Mouse (Mus musculus) layer of hippocampus, postnatal 10 days (tissue): Measurements from ENCODE around the gene Tcf12. TPM values are rescaled to one million over a fixed set of nuclear protein-coding genes. Genes with fewer than 3 reads are reported as not detected.

Experiments
- DNase-seq, 2 experiments: peaks; one replicate each; pipeline ENCODE4 v3.0.0; 2021; ENCODE audit warnings: low spot score in 2 of 2
- long read RNA-seq: library from polyadenylated mRNA; stranded (forward); transcript quantifications from one replicate; pipeline ENCODE4 v2.0.0, GENCODE M21; 2023
- total RNA-seq, 2 experiments: library from RNA; stranded (reverse); gene quantifications; 2 replicates each; pipeline ENCODE4 v1.2.3; 2021

Gene Tcf12
- total RNA-seq, result 10 to 100 TPM; 57.4 to 64.2 TPM
- long read RNA-seq, full-length matches to known transcripts, result 5 of 19 reads
- long read RNA-seq, partial matches to known transcripts, result 4 of 19 reads
- long read RNA-seq, other reads (novel, unspliced or antisense), result 10 of 19 reads

- DNase-seq, result peak; percentile 84 to 88
Measured at GRCm38 (mm10) chr9:72111622-72112550, at the start of gene Tcf12. Tcf12 (minus strand) TSS chr9:72111871.

GRCm38 (mm10) chr9:72158392-72158791 lies 46.7 kb upstream of the Tcf12 start:
- no peak for DNase-seq

- DNase-seq, result no peak
Measured at GRCm38 (mm10) chr9:72157091-72157490, 45.4 kb upstream of the Tcf12 start.

- DNase-seq, result peak in 1 of 2 experiments; percentile 13
Measured at GRCm38 (mm10) chr9:72155250-72156138, 43.8 kb upstream of the Tcf12 start.

GRCm38 (mm10) chr9:72144148-72144547 lies 32.5 kb upstream of the Tcf12 start:
- no peak for DNase-seq

GRCm38 (mm10) chr9:72137899-72138298 lies 26.2 kb upstream of the Tcf12 start:
- no peak for DNase-seq

- no peak for DNase-seq
Measured at GRCm38 (mm10) chr9:72133772-72134245, 22.1 kb upstream of the Tcf12 start.

- DNase-seq, result peak; percentile 88 to 91
Measured at GRCm38 (mm10) chr9:72133089-72133771, 21.6 kb upstream of the Tcf12 start.

GRCm38 (mm10) chr9:72132728-72133088 lies 21.0 kb upstream of the Tcf12 start:
- DNase-seq, result no peak

- DNase-seq, result no peak
Measured at GRCm38 (mm10) chr9:72129884-72130283, 18.2 kb upstream of the Tcf12 start.

GRCm38 (mm10) chr9:72125442-72125841 lies 13.8 kb upstream of the Tcf12 start:
- no peak for DNase-seq

- DNase-seq, result no peak
Measured at GRCm38 (mm10) chr9:72118490-72118889, 6.8 kb upstream of the Tcf12 start.

- DNase-seq, result peak; percentile 66 to 72
Measured at GRCm38 (mm10) chr9:72111004-72111621, 558 bp downstream of the Tcf12 start.

- peak in 1 of 2 experiments; percentile 40 for DNase-seq
Measured at GRCm38 (mm10) chr9:72110627-72111003, 1.1 kb downstream of the Tcf12 start.

- DNase-seq, result no peak
Measured at GRCm38 (mm10) chr9:72103471-72103870, 8.2 kb downstream of the Tcf12 start.

GRCm38 (mm10) chr9:72099945-72100685 lies 11.6 kb downstream of the Tcf12 start:
- DNase-seq, result no peak

- no peak for DNase-seq
Measured at GRCm38 (mm10) chr9:72098056-72098455, 13.6 kb downstream of the Tcf12 start.

GRCm38 (mm10) chr9:72097083-72097482 lies 14.6 kb downstream of the Tcf12 start:
- no peak for DNase-seq

GRCm38 (mm10) chr9:72094675-72095074 lies 17.0 kb downstream of the Tcf12 start:
- no peak for DNase-seq

- DNase-seq, result no peak
Measured at GRCm38 (mm10) chr9:72092191-72092590, 19.5 kb downstream of the Tcf12 start.
